Mouse (Mus musculus) T-helper 17 cell (primary cell): Measurements from ENCODE around the gene Hspa1b.

Experiments
- in situ Hi-C, 2 experiments: fragments of 300-600 bp; cut with MboI, MseI; formaldehyde crosslinking; loops; 1 replicate in 1 of 2; 2 replicates in 1 of 2; pipeline ENCODE4 v1.15.1; 2025; ENCODE audit warnings: high pct_unique_total_duplicates in 2 of 2

Gene Hspa1b

GRCm38 (mm10) chr17:34934031-34934430 is 25.0 kb downstream of the Hspa1b start:
- in situ Hi-C loops: loop anchor here in 1 of 2 experiments (10.0 kb wide), 1 partner anchor 1921 kb away; no protein-coding TSS in a partner anchor

GRCm38 (mm10) chr17:34932287-34932686 is 26.8 kb downstream of the Hspa1b start:
- in situ Hi-C loops: loop anchor here in 1 of 2 experiments (10.0 kb wide), 1 partner anchor 1923 kb away; no protein-coding TSS in a partner anchor

- in situ Hi-C loops: loop anchor here in 1 of 2 experiments (10.0 kb wide), 1 partner anchor 1923 kb away; no protein-coding TSS in a partner anchor
These were observed 27.3 kb downstream of the Hspa1b start for GRCm38 (mm10) chr17:34931735-34932098.

GRCm38 (mm10) chr17:34931061-34931734 is 27.8 kb downstream of the Hspa1b start, which contains the start of gene Neu1:
Neu1 (plus strand) TSS chr17:34931253.
- in situ Hi-C loops: loop anchor here in 1 of 2 experiments (10.0 kb wide), 1 partner anchor 1924 kb away; no protein-coding TSS in a partner anchor

GRCm38 (mm10) chr17:34928841-34929240 is 30.2 kb downstream of the Hspa1b start:
- in situ Hi-C loops: no loop called here

- in situ Hi-C loops: no loop called here
These were observed 31.6 kb downstream of the Hspa1b start for GRCm38 (mm10) chr17:34927306-34928019.

GRCm38 (mm10) chr17:34924258-34924657 is 34.8 kb downstream of the Hspa1b start:
- in situ Hi-C loops: no loop called here

- in situ Hi-C loops: no loop called here
These were observed 36.1 kb downstream of the Hspa1b start for GRCm38 (mm10) chr17:34922939-34923338.

GRCm38 (mm10) chr17:34917188-34917587 is 41.9 kb downstream of the Hspa1b start:
- in situ Hi-C loops: no loop called here

- in situ Hi-C loops: no loop called here
These were observed 42.7 kb downstream of the Hspa1b start for GRCm38 (mm10) chr17:34916316-34916715.

- in situ Hi-C loops: no loop called here
These were observed 43.6 kb downstream of the Hspa1b start for GRCm38 (mm10) chr17:34915410-34915831.

GRCm38 (mm10) chr17:34913930-34914665 is 44.9 kb downstream of the Hspa1b start, which contains the start of gene Slc44a4:
Slc44a4 (plus strand) TSS chr17:34914466.
- in situ Hi-C loops: loop anchor here in 1 of 2 experiments (5.0 kb wide), 1 partner anchor 52 kb away; the partner anchor contains the start of gene Cfb

- in situ Hi-C loops: loop anchor here in 1 of 2 experiments (5.0 kb wide), 1 partner anchor 50 kb away; the partner anchor contains the start of gene Cfb
These were observed 47.1 kb downstream of the Hspa1b start for GRCm38 (mm10) chr17:34911945-34912351.

GRCm38 (mm10) chr17:34910982-34911381 is 48.1 kb downstream of the Hspa1b start:
- in situ Hi-C loops: loop anchor here in 1 of 2 experiments (5.0 kb wide), 1 partner anchor 49 kb away; the partner anchor contains the start of gene Cfb
